Mouse (Mus musculus) R1 (cell line): ENCODE data around the gene Nf2.

ENCODE experiments used
- DNase-seq: peaks from one replicate; pipeline ENCODE4 v3.0.0-alpha.2; 2018; ENCODE audit warnings: low read depth, low spot score

The Nf2 gene

GRCm38 (mm10) chr11:4849258-4849943 is at the start of gene Nf2:
TSS of gene Nf2 (minus strand) at chr11:4849536.
- DNase-seq = peak; percentile 100

DNA sequence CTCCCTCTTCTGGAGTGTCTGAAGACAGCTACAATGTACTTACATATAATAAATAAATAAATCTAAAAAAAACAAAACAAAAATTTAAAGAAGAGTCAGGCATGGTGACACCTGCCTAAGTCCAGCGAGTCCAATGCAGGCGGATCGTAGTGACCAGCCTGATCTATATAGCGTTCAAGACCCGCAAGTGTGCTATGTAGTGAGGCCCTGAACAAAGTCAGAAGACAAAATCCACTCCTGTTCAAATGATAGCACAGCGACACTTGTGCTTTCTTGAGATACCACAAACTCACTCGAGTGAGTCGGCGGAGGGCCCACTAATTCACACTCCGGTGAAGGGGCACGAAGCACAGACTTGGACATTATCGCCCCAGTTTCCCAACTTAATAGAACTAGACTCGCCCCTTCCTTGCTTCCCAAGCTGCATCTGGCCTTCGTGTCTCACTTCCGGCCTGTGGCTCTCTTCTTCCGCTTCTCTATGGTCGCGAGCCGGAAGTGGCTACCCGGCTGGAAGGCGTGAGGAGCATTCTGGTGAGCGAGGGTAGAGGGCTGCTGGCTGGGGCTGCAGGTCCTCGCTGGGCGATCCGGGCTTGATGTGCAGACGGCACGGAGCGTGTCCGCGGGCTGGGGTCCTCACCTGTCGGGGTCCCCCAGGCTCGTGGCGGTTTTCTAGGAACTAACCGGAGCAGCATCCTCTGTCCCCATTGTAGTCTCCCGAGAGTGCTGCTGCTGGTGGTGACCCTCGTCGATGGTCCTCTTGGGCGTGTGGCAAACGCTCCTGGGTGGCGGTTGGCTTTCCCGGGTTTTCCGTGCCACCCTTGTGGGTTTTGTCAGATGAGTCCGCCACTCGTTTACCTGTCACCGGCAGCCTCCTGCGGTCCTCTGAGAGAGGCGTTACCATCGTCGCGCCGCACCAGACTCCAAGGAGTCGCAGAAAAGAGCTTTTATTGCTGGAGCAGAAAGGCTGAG is 45.8 kb upstream of the Nf2 start, which contains the start of gene Thoc5:
TSS of gene Thoc5 (plus strand) at position 473 of the 969 bp plus-strand sequence.
- DNase-seq = peak; percentile 94

DNA sequence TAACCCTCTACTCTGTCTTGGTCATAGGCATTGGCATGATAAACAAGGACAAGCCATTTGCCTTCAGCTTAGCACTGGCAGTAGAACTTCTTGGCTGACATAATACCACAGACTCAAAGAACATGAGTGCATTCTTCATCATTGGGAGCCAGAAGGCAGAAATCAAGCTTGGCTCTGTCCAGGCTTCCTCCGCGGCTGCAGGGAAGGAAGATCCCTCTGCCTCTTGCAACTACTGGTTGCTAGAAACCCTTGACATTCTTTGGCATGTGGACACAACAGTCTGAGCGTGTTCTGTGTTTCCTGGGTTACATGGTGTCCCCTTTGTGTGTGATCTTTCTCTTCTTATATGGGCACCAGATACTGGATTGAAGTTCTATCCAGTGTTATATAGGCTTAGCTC is 37.7 kb upstream of the Nf2 start:
- DNase-seq = no peak

GRCm38 (mm10) chr11:4885385-4885903 is 36.1 kb upstream of the Nf2 start:
- DNase-seq = peak; percentile 76

DNA sequence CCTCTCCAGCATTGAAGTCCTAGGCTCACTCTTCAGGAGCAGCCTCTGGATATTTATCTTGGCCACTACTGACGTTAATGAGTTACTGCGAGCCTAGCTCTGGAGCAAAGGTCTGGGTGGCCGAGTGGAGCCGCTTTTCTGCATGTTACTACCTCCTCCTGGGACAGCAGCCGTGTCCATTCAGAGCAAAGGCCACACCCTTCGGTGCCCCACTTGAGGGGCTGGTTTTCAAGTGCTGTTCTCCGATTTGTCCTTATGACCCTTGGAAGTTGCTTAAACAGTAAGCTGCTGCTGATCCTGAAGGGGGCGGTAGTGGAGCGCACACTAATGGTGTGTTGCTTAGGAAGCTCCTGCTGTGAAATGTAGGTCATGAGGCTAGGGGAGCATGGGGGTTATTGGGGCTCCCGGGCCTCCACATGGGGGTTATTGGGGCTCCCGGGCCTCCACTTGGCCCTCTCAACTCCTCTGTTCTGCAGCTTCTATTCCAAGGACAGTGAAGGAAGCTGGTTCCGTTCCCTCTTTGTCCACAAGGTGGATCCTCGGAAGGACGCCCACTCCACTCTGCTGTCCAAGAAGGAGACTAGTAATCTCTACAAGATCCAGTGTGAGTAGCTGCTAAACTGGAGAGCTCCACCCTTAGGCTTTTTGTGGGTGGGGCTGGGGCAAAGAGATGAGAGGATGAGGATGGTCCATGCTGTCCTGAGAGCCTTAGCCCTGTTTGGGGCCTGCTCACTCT is 33.7 kb upstream of the Nf2 start:
- DNase-seq = peak; percentile 91

DNA sequence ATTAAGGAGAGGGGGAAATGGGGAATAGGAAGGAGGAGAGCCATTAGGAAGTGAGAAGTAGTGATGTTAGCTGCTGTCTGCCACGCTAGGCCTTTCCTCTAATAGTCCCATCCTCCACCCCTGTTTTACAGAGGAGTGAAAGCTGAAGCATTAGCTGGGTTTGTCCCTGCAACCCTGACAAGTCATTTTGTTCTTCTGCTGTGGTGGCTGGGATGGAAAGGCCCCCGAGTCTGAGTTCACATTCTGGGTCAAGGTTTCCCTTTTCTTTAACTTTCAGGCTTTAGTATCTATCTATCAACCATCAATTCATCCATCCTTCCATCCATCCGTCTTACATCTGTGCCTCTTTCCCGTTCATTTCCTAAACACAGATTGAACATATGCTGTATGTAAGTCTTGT is 31.8 kb upstream of the Nf2 start:
- DNase-seq = no peak

GRCm38 (mm10) chr11:4874551-4874950 is 25.2 kb upstream of the Nf2 start:
- DNase-seq = peak; percentile 70

- peak; percentile 91 for DNase-seq
Observed at GRCm38 (mm10) chr11:4873755-4874475, 24.6 kb upstream of the Nf2 start, which contains the start of gene Nipsnap1. TSS of gene Nipsnap1 (plus strand) at chr11:4873951.

DNA sequence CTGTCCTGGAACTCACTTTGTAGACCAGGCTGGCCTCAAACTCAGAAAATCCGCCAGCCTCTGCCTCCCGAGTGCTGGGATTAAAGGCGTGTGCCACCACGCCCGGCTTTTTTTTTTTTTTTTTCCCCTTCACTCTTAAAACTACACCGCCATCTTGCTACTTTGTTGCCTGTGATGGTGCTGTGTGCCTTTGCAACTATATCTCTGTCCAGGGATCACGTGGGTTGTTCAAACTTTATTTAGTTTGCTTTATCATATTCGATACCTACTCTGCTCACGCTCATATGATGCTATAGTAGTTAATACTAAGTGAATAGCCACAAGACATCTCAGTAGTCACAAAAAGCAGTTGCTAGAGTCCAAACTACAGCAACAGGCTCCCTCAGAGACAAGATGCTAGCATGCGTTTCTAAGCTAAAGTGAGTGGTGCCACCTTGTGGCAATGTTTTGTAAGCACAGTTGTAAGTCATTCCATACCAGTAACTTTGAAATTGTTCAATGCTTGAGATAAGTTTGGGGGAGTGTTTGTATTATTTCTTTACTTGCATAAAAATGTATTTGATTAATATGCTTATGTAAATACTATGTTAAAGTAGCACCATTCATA is 16.4 kb upstream of the Nf2 start:
- peak; percentile 86 for DNase-seq

- DNase-seq = peak; percentile 51
Observed at GRCm38 (mm10) chr11:4862730-4863129, 13.4 kb upstream of the Nf2 start.

DNA sequence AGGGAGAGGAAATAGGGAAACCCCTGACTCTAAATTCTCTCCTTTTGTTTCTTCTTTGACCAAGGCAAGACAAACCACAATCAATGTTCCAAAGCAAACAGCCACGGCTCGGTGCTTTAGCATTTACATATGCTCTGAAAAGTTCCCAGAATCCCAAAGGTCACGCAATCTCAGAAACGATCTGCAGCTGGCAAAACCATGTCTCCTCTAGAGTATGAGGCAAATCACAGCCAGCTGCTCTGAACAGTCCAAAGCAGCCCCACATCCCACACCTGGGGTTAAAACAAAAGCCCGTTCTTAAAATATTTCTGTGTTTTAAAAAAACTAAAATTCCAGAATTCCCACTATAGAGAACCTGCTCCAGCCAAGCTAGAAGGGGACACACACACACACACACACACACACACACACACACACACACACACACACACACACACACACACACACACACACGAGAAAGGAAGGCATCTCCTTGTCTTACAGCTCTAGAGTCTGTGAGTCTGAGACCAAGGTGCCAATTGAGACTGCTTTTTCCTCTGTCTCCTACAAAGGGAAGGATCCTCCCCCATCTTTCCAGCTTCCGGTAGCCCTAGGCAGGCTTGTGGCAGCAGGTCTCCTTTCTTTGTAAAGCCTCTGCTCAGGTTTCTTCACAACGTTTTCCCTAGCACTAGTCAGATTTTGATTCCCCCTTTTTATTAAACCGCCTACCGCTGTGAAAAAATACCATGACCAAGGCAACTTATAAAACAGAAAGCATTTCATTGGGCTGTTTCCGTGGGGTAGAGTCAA is 12.7 kb upstream of the Nf2 start:
- peak; percentile 71 for DNase-seq

GRCm38 (mm10) chr11:4860986-4861385 is 11.7 kb upstream of the Nf2 start:
- peak; percentile 56 for DNase-seq

DNA sequence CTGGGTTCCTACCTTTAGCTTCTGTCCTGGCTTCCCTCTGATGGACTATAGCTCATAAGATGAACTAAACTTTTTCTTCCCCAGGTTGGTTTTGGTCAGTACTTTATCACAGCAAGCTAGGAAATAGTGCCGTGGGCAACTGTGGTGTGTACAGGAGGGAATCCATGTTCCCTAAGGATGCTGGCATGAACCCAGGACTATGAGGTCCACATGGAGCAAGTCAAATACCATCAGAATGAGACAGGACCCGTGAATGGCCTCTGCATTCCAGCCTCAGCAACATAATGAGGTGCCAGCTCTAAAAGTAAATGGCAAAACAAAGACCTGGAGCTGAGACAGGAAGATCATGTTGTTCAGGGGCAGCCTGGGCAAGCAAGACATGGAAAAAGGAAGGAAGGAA is 9.1 kb upstream of the Nf2 start:
- no peak for DNase-seq

DNA sequence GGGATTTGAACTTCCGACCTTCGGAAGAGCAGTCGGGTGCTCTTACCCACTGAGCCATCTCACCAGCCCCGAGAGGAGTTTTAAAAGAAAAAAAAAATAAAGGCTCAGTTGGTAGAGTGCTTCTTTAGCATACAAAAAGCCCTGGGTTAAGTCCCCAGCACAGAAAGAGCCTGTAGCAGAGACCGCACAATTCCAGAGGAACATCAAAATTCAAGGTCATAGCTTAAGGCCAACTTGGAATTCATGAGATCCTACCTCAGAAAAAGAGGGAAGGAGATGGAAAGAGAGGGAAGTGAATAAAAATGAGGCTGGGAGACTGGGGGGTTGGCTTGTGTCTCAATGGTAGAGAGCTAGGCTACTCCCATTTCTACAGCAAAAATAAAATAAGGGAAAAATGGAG is 4.8 kb upstream of the Nf2 start:
- DNase-seq = peak; percentile 78

DNA sequence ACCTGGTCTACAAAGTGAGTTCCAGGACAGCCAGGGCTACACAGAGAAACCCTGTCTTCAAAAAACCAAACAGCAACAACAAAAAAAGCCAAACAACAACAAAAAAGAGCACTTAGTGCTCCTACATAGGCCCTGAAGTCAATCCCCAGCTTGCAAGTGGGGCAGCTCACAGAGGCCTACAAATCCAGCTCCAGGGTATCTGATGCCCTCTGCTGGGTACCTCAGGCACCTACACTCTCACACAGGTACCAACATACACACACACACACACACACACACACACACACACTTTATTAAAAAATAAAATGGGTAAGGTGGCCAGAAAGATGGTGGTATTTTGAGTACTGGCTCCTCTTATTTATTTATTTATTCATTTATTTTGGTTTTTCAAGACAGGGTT is 3.7 kb upstream of the Nf2 start:
- DNase-seq = peak; percentile 78

- no peak for DNase-seq
Observed at GRCm38 (mm10) chr11:4850404-4850803, 1.1 kb upstream of the Nf2 start.

GRCm38 (mm10) chr11:4848483-4849248 is 670 bp downstream of the Nf2 start:
- peak; percentile 59 for DNase-seq

GRCm38 (mm10) chr11:4840942-4841526 is 8.3 kb downstream of the Nf2 start:
- DNase-seq = no peak

GRCm38 (mm10) chr11:4838235-4838634 is 11.1 kb downstream of the Nf2 start:
- DNase-seq = no peak
